14 mouse cellular contexts compared by ENCODE assay signal in genomic region chr9:121847138-121847537, GRCm38 (mm10). TPM values are rescaled to one million over a fixed set of nuclear protein-coding genes. Genes with fewer than 3 reads are reported as not detected.
"Had no signal": no experiment of that assay in that cellular context is flagged by ENCODE, and none has a peak within 500 bp of the region (broad histone marks: within the 10 kb centered on the region; RNA-seq: fewer than 3 reads in every experiment).

No protein-coding gene starts in this region.

- DNase-seq: left cerebral cortex, postnatal 4 days; right cerebral cortex, adult 18-20 months; right cerebral cortex, postnatal 14 days; right cerebral cortex, postnatal 4 days had no signal

- H3K27ac ChIP-seq: limb, embryonic 12.5 days; limb, embryonic 15.5 days; liver, embryonic 14.5 days; lung, embryonic 15.5 days; midbrain, embryonic 10.5 days; midbrain, embryonic 15.5 days; neural tube, embryonic 12.5 days; neural tube, embryonic 15.5 days; stomach, postnatal 0 days had no signal

- H3K4me3 ChIP-seq: limb, embryonic 12.5 days; limb, embryonic 15.5 days; lung, embryonic 15.5 days; midbrain, embryonic 10.5 days; midbrain, embryonic 15.5 days; neural tube, embryonic 12.5 days; neural tube, embryonic 15.5 days had no signal

- H3K9ac ChIP-seq: limb, embryonic 12.5 days; limb, embryonic 15.5 days; liver, embryonic 14.5 days; lung, embryonic 15.5 days; midbrain, embryonic 15.5 days; neural tube, embryonic 12.5 days; neural tube, embryonic 15.5 days had no signal

- H3K4me1 ChIP-seq: limb, embryonic 12.5 days; lung, embryonic 15.5 days; midbrain, embryonic 10.5 days; midbrain, embryonic 15.5 days; neural tube, embryonic 12.5 days; neural tube, embryonic 15.5 days had no signal

- H3K9me3 ChIP-seq: limb, embryonic 15.5 days; lung, embryonic 15.5 days; midbrain, embryonic 15.5 days; neural tube, embryonic 12.5 days; neural tube, embryonic 15.5 days had no signal

- H3K4me2 ChIP-seq: limb, embryonic 12.5 days; limb, embryonic 15.5 days; lung, embryonic 15.5 days; midbrain, embryonic 15.5 days; neural tube, embryonic 12.5 days; neural tube, embryonic 15.5 days had no signal

- H3K27me3 ChIP-seq: limb, embryonic 12.5 days; limb, embryonic 15.5 days; lung, embryonic 15.5 days; megakaryocyte, embryonic 14.5 days; midbrain, embryonic 15.5 days; neural tube, embryonic 12.5 days; neural tube, embryonic 15.5 days had no signal

RNA-seq across cellular contexts. Expression of gene Ccdc13, which starts 7.9 kb away (rescaled TPM):
- polyA plus RNA-seq: liver, embryonic 14.5 days had no signal

RNA-seq across cellular contexts. Expression of gene Ackr2, which starts 51.0 kb away (rescaled TPM):
- polyA plus RNA-seq: limb, embryonic 12.5 days had no signal

RNA-seq across cellular contexts. Expression of gene Hhatl, which starts 54.8 kb away (rescaled TPM):
- polyA plus RNA-seq: liver, embryonic 14.5 days; midbrain, embryonic 10.5 days; neural tube, embryonic 12.5 days had no signal
